Mouse (Mus musculus) hindbrain, embryonic 10.5 days (tissue): ENCODE data around the gene Il1rl2. TPM values are rescaled to one million over a fixed set of nuclear protein-coding genes. Genes with fewer than 3 reads are reported as not detected.
"Not testable (repeated sequence)": the region's sequence is repeated elsewhere in the genome, so short reads cannot be mapped to it uniquely, and the experiment has no call there.

Source experiments
- DNase-seq: peaks from one replicate; pipeline ENCODE4 v3.0.0-alpha.2; 2017; ENCODE audit warnings: low spot score
- H3K27ac ChIP-seq: fragments of 300-500 bp; sonication (generic); 2 replicates; pipeline ENCODE4 v1.5.1; 2016; ENCODE audit warnings: mild to moderate bottlenecking, moderate library complexity
- H3K27me3 ChIP-seq: fragments of 300-500 bp; sonication (generic); 2 replicates; pipeline ENCODE4 v1.6.1; 2016; ENCODE audit warnings: mild to moderate bottlenecking; ENCODE audit not compliant: poor library complexity, insufficient read depth, severe bottlenecking
- H3K36me3 ChIP-seq: fragments of 300-500 bp; sonication (generic); 2 replicates; pipeline ENCODE4 v1.6.1; 2016; ENCODE audit warnings: mild to moderate bottlenecking, moderate library complexity
- H3K4me1 ChIP-seq: fragments of 300-500 bp; sonication (generic); replicated peaks from 2 replicates; pipeline ENCODE4 v1.6.1; 2016; ENCODE audit warnings: mild to moderate bottlenecking
- H3K4me3 ChIP-seq: fragments of 300-500 bp; sonication (generic); 2 replicates; pipeline ENCODE4 v1.5.1; 2016; ENCODE audit warnings: mild to moderate bottlenecking, moderate library complexity
- H3K9me3 ChIP-seq: fragments of 300-500 bp; sonication (generic); 2 replicates; pipeline ENCODE4 v1.6.1; 2016; ENCODE audit warnings: mild to moderate bottlenecking, moderate library complexity
- WGBS: fragments of 180-500 bp; shearing (Covaris S2); methylation state at CpG from one replicate; pipeline ENCODE4 v1.1.7; 2016; 5-methylcytosine and 5-hydroxymethylcytosine counted together
- polyA plus RNA-seq: library from polyadenylated mRNA; unstranded; fragments of >200 nt; fragmentation: Nextera tagmentation; extraction: Ambion mirVana; gene quantifications from 2 replicates; pipeline ENCODE4 v1.2.1, GENCODE M21; 2016

Gene Il1rl2
- polyA plus RNA-seq, 1 experiment from 2014 or later: 1.2 TPM

DNA sequence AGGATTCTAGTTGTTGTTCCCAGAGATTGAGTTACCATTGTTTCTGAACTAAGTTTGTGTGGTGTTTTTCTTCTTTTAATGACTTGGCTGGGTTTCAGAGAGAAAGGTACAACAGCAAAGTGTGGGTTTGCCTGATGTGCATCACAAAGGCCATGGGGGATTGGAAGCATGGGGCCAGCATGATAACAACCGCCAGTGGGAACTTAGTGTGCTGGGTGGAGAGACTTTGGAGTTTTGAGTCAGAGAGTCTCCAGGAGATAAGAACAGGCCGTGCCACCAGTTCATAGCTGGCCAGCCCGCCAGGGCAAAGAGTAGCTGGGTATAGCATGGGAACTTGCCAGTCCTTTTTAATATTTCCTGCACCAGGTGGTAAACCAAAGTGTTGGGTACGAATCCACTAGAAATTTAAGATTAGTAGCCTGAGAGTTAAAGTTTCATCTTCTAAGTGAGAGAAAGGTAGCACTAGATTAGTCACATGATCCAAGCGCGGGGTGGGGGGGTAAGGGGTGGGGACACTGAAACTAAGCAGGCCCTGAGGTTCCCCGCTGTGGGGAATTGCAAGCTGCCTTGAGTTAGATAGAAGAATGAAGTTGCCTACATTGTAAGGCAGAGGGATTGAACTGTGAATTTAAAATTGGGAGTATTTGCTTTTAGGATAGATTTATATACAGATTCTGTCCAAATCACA lies 21.1 kb upstream of the Il1rl2 start:
- H3K9me3 ChIP-seq: no peaks in the 10 kb centered on the region
- H3K4me1 ChIP-seq: no peaks in the 10 kb centered on the region
- H3K4me3 ChIP-seq: no peak overlapping the region
- H3K27ac ChIP-seq: no peak overlapping the region
- WGBS: 64% methylated on average over 7 of the region's 7 CpGs
- H3K27me3 ChIP-seq: no peaks in the 10 kb centered on the region
- H3K36me3 ChIP-seq: no peaks in the 10 kb centered on the region
- DNase-seq: no peak

DNA sequence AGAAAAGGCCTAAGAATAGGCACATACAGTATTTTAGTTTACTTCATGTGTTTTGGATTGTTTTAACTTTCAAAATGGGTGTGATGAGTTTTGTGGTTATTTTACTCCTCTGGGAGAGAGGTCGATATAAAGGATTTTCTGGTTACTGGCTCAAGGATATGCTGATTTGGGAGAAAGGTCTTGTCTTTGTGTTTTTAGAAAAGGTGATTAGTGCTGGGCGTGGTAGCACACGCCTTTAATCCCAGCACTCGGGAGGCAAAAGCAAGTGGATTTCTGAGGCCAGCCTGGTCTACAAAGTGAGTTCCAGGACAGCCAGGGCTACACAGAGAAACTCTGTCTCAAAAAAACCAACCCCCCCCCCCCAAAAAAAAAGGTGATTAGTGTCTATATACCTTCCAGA lies 20.1 kb upstream of the Il1rl2 start:
- not testable (repeated sequence) for H3K27ac ChIP-seq, H3K4me1 ChIP-seq, H3K27me3 ChIP-seq, H3K9me3 ChIP-seq, DNase-seq, H3K4me3 ChIP-seq, H3K36me3 ChIP-seq
- 72% methylated on average over 4 of the region's 4 CpGs for WGBS

DNA sequence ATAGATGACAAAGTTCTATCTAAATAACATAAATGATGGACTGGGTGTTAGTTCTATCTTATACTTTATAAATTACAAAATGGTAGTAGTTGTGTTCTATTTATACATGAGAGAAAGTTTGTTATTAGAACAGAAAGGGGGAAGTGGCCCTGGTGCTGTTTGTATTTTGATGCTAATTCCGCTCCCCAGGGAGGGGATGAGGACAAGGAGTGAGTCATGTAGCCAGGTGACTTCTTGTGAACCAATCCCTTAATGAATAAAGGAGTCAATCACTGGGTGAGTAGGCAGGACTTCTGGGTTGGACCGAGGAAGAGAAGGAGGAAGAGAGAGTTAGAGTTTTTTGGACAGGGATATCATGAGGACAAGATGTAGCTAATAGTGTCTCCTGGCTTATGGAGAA lies 18.3 kb upstream of the Il1rl2 start:
- Histone ChIP-seq H3K36me3 (no peaks in the 10 kb centered on the region), H3K4me3 (no peak overlapping the region), H3K9me3 (no peaks in the 10 kb centered on the region), H3K27me3 (no peaks in the 10 kb centered on the region), H3K27ac (no peak overlapping the region), H3K4me1 (no peaks in the 10 kb centered on the region)
- no peak for DNase-seq
- WGBS: 80% methylated on average over 2 of the region's 2 CpGs

DNA sequence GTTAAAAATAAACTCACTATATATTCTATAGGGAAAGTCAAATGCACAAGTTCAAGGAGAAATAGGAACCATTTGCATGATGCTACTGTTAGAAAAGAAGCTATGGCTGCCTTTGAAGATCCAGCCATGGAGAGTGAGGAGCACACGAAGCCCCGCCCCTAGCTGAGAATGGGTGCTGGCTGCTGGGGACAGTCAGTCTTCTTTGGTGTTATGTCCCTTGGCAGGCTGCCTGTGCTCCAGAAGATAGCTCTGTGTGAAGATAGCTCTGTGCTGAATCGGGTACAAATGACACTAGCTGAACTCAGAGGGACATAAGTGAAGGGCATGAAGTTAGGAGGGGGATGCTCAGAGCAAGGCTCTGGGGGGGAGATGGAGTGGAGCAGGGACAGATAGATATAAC lies 13.3 kb upstream of the Il1rl2 start:
- Histone ChIP-seq H3K4me1 (no peaks in the 10 kb centered on the region), H3K4me3 (no peak overlapping the region), H3K27ac (no peak overlapping the region), H3K9me3 (no peaks in the 10 kb centered on the region), H3K36me3 (no peaks in the 10 kb centered on the region), H3K27me3 (no peaks in the 10 kb centered on the region)
- WGBS: 90% methylated on average over 3 of the region's 3 CpGs
- no peak for DNase-seq

DNA sequence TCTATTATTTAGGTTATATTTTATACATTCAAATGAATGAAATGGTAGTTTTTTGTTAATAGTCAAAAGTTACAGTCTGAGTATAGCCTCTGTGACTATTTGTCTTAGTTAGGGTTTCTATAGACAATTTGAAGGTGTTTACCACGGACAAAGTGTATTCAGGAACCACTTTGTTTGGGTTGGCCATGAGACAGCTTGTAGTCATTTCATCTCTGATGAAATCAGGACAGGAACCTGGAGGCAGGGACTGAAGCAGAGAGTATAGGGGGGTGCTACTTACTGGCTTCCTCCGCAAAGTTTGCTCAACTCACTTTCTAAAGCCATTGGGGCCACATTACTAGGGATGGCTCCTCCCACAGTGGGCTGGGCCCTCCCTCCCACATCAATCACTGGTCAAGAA lies 12.8 kb upstream of the Il1rl2 start:
- Histone ChIP-seq H3K4me1 (no peaks in the 10 kb centered on the region), H3K36me3 (no peaks in the 10 kb centered on the region), H3K27ac (no peak overlapping the region), H3K4me3 (no peak overlapping the region), H3K27me3 (no peaks in the 10 kb centered on the region), H3K9me3 (no peaks in the 10 kb centered on the region)
- DNase-seq: no peak
- WGBS: 81% methylated on average over 2 of the region's 2 CpGs

DNA sequence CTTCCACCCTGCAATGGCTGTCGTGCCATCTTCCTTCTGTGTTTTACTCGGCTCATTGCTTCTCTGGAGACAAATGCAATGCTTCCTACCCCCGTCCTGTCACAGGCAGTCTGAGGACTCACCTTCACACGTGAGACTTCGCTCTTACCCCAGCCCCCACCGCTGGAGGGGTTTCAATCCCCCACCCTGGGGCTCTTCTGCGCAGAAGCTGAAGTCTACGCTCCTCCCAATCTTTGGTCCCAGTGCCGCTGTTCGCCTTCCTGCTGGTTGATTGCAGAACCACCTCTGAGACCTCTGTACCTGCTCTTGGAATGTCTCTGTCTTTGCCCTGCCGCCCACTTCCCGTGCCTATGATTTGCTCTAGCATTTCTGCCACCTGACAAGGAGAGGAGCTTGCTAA lies 10.4 kb upstream of the Il1rl2 start:
- WGBS: 78% methylated on average over 12 of the region's 12 CpGs
- Histone ChIP-seq H3K4me1 (no peaks in the 10 kb centered on the region), H3K9me3 (no peaks in the 10 kb centered on the region), H3K27me3 (no peaks in the 10 kb centered on the region), H3K4me3 (no peak overlapping the region), H3K36me3 (no peaks in the 10 kb centered on the region), H3K27ac (no peak overlapping the region)
- DNase-seq: no peak

DNA sequence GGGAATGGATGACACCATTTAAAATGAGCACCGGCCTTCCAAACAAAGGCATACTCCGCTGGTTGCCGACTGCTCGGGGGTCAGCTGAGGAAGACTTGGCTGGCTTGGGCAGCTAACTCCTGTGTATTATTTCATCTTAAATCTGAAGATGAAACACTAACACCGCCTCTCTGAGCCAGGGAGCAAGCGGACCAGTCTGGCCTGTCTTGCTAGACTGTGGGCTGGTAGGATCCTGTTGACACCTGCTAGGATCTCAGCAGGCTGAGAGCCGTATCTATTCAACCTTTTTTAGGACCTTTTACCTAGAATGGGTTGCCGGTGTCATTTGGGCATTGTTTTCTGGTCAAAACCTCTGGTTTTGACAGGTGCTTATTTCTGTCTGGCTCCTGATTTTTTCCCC lies 6.8 kb upstream of the Il1rl2 start:
- Histone ChIP-seq H3K27me3 (no peaks in the 10 kb centered on the region), H3K36me3 (no peaks in the 10 kb centered on the region), H3K27ac (no peak overlapping the region), H3K4me3 (no peak overlapping the region), H3K4me1 (no peaks in the 10 kb centered on the region), H3K9me3 (no peaks in the 10 kb centered on the region)
- WGBS: 88% methylated on average over 8 of the region's 8 CpGs
- no peak for DNase-seq

DNA sequence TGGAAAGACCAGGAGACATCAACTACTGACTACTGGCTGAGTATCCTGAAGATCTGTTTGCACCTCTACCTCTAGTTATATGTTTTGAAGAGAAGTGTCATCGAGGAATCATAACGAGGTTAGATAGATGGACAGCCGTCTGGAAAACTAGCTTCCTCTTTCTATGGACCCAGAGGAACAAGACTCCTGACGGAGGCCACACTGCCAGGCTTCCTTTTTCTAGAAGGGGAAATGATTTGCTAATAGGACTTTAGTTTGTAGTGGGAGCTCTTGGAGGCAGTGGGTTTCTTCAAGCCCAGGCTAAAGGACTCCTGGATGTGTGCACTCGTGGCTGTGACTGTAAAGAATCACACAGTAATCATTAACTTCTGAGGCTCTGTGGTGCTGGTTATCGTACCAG lies 2.6 kb upstream of the Il1rl2 start:
- Histone ChIP-seq H3K4me3 (no peak overlapping the region), H3K36me3 (no peaks in the 10 kb centered on the region), H3K27ac (no peak overlapping the region), H3K9me3 (no peaks in the 10 kb centered on the region), H3K27me3 (peaks cover 34% of the 10 kb centered on the region), H3K4me1 (peaks cover 18% of the 10 kb centered on the region)
- no peak for DNase-seq
- 87% methylated on average over 6 of the region's 6 CpGs for WGBS

DNA sequence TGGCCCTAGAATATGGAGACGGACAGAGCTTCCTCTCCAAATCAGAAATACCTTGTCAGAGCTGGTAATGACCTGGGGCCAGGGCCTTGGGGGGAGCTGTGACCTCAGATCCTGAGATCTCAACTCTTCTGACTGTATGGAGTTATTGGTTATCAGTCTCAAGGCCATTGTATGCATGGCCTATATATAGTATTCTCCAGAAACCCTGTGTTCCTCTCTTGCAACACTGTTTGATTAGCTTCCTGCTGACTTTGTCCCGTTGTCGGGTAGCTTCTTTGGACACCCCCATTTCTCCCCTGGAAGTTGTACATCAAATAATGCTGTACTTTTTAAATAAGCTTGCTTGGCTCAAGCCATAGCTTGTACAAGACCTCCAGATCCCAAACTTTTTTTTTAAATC lies 1.9 kb upstream of the Il1rl2 start:
- Histone ChIP-seq H3K27ac (no peak overlapping the region), H3K9me3 (no peaks in the 10 kb centered on the region), H3K4me3 (no peak overlapping the region), H3K36me3 (no peaks in the 10 kb centered on the region), H3K4me1 (peaks cover 18% of the 10 kb centered on the region), H3K27me3 (peaks cover 41% of the 10 kb centered on the region)
- no peak for DNase-seq
- WGBS: 87% methylated on average over 3 of the region's 3 CpGs

DNA sequence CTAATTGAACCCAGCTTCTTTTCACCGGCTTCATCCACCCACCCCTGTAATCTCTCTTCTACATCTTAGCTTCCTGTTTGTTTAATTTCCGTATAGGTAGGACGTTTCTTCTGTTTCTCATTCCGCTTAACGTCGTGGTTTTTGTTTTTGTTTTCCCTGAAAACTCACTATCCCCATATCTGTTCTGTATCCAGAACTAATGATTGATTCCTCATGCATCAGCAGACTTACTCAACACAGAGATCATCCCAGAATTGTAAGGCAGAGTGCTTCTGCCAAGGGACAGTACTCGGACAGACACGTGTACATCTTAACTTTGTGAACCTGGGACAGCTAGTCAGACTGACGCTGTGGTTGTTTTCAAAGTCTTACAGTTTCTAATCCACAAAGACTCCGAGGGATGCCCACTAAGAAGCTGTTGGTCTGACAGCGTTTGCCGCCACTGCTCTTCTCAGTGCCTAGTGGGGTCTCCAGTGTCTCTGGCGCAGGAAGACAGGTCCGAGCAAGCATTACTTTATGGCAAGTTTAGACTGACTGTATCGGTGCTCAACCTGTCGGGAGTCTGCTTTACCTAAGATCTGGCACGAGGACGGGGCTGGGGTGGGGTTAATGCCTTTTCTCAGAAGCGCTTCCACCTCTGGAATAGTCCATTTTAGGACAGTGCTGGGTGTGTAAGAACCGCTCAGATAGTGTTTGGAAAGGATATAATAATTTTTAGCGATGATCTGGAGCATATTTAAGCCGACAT lies 719 bp downstream of the Il1rl2 start:
- WGBS: 8% methylated on average over 22 of the region's 22 CpGs

DNA sequence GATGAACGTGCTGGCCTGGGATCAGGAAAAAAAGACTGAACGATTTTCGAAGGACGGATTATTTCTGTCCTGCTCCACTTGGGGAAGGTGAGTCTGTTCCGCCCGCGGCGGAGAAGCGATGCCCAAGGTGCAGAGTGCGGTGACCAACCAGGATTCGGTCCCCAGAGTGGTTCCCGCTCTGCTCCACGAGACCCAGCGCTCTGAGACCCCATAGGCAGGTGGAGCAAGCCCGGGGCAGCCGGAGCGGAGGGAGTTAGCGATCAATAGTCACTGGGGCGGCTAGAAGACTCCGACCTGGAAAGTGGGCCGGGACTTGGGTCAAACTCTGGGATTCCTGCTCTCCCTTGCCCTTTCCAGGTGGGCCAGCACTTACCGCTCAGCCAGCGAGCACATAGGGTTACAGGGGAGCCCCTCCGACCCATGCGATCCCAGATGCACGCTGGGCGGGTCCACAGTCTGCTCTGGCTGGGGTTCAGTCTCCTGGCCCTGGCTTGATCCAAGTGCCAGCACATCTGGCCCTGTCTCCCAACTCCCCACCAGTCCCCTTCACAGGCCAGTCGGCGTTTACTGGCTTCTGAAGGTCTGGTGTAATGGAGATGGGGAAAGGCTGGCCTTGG lies 1.4 kb downstream of the Il1rl2 start:
- whole genome bisulfite sequencing: 1% methylated on average over 29 of the region's 29 CpGs
- Histone ChIP-seq H3K4me3 (peak overlapping the region; percentile 56), H3K27ac (peak overlapping the region; percentile 29; the same call in 1 of the 2 replicates), H3K4me1 (peaks cover 18% of the 10 kb centered on the region), H3K36me3 (no peaks in the 10 kb centered on the region), H3K9me3 (no peaks in the 10 kb centered on the region), H3K27me3 (peaks cover 51% of the 10 kb centered on the region)
- peak; percentile 34 for DNase-seq

More for the DNA sequence above, 719 bp downstream of the Il1rl2 start:
- Histone ChIP-seq H3K4me1 (peaks cover 18% of the 10 kb centered on the region), H3K36me3 (no peaks in the 10 kb centered on the region), H3K4me3 (peak overlapping the region; percentile 56), H3K9me3 (no peaks in the 10 kb centered on the region), H3K27ac (no peak overlapping the region), H3K27me3 (peaks cover 51% of the 10 kb centered on the region)
- DNase-seq: peak; percentile 20

DNA sequence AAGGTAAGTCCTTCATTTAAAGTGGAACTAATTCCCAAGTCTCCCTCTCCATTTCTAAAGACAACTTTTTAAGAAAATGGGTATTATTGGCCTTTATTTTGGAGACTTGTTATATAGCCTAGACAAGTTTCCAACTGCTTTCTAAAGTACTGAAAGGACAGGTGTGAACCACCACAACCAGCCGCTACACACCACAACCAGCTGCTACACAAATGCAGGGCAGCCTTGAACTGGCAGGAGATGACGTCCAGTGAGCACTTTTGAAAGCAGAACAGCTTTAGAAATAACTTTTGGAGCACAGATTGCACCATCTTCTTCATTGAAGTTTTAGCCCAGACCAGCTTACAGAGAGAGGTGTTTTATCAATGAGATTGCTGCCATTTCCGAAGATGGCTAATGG lies 3.2 kb downstream of the Il1rl2 start:
- 88% methylated on average over 3 of the region's 3 CpGs for WGBS
- DNase-seq: no peak
- Histone ChIP-seq H3K4me3 (no peak overlapping the region), H3K27me3 (peaks cover 51% of the 10 kb centered on the region), H3K4me1 (peaks cover 18% of the 10 kb centered on the region), H3K9me3 (no peaks in the 10 kb centered on the region), H3K27ac (no peak overlapping the region), H3K36me3 (no peaks in the 10 kb centered on the region)

DNA sequence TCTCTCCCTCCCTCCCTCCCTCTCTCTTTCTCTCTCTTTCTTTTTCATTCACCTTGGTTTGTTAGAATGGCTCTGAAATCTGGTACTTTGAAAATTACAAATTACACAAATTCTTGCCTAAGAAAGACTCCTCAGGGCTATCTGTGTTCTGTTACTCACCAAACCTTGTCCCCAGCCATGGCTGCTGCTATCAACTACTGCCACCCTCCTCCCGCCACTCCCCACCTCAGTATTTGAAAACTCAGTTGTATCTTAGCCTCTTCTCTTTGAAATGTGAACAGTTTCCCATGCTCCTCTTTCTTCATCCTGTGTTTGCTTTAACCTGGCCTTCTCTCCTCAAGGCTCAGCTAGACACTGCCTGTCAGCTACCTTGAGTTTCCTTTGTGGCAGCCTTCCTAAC lies 5.1 kb downstream of the Il1rl2 start:
- Histone ChIP-seq H3K36me3 (no peaks in the 10 kb centered on the region), H3K27me3 (peaks cover 40% of the 10 kb centered on the region), H3K4me1 (peaks cover 15% of the 10 kb centered on the region), H3K27ac (no peak overlapping the region), H3K4me3 (no peak overlapping the region), H3K9me3 (no peaks in the 10 kb centered on the region)
- 89% methylated on average over 1 of the region's 1 CpGs for WGBS
- DNase-seq: no peak
